Mouse (Mus musculus) left cerebral cortex, adult 18-20 months (tissue): Measurements from ENCODE around the gene Tmtc1. TPM values are rescaled to one million over a fixed set of nuclear protein-coding genes. Genes with fewer than 3 reads are reported as not detected.

Experiments
- DNase-seq, 2 experiments: peaks; one replicate each; pipeline ENCODE4 v3.0.0; 2021 to 2022; ENCODE audit warnings: low spot score in 2 of 2, mixed read lengths in 1 of 2
- long read RNA-seq, 2 experiments: library from polyadenylated mRNA; stranded (forward); transcript quantifications; one replicate each; pipeline ENCODE4 v2.0.0; 2021
- total RNA-seq, 2 experiments: library from RNA; stranded (reverse); gene quantifications; 2 replicates each; pipeline ENCODE4 v1.2.3; 2021

Tmtc1 gene
- total RNA-seq = 10 to 100 TPM; 52.2 to 54.7 TPM
- long read RNA-seq, experiment 1, full-length matches to known transcripts = 9 of 25 reads
- long read RNA-seq, experiment 1, partial matches to known transcripts = 9 of 25 reads
- long read RNA-seq, experiment 1, other reads (novel, unspliced or antisense) = 7 of 25 reads
- long read RNA-seq, experiment 2, full-length matches to known transcripts = 1 of 19 reads
- long read RNA-seq, experiment 2, partial matches to known transcripts = 6 of 19 reads
- long read RNA-seq, experiment 2, other reads (novel, unspliced or antisense) = 12 of 19 reads

DNA sequence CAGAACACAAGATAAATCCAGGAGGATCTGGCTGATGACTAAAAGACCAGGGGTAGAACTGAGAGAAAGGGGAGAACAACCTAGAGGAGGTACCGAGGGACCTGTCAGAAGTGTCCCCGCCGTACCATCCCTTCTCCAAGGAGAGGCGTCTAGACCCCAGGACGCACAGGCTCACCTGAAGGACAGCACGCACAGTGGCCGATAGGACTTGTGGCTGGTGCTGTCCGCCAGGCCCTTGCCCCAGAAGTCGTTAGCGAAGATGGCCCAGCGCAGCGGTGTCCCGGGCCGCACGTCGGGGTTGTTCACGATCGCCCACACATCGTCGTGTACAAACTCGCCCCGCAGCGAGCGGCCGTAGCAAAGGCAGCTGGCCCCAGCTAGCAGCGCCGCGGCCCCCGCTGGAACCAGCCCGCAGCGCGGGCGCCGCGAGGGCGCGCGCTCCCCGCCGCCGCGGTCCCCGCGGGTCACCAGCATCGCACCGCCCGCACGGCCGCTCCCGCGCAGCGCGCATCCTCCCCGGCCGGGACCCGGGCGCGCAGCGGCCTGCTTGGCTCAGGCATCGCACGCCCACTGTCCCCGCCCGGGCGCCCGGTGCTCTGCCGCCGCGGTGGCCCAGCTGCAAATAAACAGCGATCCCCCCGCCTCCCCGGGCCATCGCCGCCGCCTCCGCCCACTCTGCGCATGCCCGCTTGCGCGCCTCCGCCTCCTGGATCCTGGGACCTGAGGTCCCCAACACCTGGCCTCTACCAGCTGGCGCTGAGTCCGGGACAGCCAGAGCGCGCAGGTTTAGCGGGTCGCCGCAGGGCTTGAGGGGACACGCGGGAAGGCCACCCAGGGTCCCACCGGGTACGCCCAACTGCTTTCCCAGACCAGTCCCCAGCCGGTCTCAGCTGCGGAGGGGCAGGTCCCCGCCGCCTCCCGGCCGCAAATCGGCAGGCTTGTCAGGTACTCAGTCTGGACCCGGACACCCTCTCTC, at the start of gene Tmtc1:
TSS of gene Tmtc1 (minus strand) at position 664 of the 976 bp plus-strand sequence.
- DNase-seq = peak; percentile 67 to 72

DNA sequence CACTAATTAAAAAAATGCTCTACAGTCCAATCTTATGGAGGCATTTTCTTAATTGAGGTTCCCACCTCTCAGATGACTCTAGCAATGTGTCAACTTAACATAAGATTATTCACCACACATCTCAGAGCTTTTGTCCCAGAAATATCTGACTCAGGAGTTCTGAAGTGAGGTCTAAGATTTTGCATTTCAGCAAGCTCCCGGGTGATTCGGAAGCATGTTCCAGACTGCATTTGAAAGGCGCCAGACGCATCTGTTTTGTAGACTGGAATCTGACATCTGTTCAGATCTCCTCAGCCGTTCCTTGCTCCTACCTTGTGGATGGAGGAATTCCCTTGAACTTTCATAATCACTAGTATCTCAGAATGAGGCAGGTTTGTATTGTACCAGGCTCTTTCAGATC, 47.7 kb upstream of the Tmtc1 start:
- DNase-seq = no peak

DNA sequence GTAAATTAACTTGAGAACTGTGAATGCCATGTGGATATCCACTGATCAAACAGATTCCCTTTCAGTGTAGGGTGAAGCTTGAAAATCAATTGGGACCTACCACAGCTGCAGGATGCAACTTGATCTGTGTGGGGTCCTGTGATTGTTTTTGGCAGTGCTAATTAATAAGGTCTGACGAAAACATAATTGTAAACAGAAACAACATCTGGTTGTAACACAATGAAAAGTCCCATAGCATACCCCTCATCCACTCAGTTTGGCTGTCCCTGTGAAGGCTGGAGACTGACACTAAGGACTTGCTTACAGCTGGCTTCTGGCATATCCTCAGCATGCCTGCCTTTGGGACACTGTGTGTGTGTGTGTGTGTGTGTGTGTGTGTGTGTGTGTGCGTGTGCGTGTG, 42.6 kb upstream of the Tmtc1 start:
- DNase-seq = no peak

DNA sequence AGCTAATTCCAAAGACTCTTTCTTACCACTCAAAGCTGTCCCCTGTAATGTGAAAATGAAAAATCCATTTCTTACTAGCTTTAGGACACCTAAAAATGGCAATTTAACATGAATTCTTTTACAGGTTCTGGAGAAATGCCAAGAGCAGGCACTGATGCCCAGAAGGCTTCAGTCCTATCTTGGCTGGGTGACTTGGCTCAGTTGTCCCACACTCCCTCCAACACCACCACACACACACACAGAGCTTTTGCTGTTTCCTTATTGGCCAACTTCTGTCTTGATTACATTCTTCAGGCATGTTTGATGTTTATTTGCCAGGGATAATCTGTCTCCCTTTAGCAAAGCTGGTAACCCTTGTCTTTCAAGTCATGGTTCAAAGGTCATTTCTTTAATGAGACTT, 37.7 kb upstream of the Tmtc1 start:
- DNase-seq = no peak

DNA sequence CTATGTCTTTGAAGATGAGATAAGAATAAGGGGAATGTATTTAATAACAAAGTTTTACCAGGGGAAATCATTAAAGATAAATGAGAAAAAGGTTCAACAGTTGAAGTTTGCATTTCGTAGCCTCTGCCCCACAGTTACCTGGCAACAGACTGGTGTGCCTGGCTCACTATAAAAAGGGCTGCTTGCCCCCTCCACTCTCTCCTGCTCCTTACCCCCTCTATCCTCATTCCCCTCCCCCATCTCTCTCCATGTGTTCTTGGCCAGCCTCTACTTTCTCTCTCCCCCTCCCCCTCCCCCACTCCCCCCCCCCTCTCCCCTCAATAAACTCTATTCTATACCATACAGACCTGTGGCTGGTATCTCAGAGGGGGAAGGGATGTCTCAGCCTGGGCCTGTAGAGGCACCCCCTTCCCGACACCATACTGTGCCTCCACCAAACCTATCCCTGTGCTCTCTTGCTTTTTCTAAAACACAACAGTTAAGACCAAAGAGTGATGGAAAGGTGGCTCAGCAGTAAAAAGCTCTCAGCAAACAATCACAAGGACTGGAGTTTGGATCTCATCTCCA, 35.6 kb upstream of the Tmtc1 start:
- no peak for DNase-seq

DNA sequence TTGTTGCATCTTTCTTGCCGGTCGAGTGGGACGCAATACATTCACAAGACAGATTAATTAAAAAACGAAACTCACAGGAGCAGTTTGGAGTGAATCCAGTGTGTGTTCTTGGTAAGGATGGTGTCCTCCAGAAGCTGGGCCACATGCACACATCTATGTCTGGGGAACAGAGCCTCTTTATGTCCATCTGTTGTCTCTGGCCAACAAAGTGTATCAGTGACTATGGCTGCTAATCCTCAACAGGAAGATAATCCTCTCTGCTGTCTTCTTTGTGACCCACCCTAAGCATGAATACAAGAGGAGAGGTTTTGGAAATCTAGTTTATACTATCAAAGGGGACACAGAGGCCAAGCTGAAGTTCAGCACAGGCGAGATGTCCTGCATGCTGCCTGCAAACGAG, 34.2 kb upstream of the Tmtc1 start:
- DNase-seq = no peak

DNA sequence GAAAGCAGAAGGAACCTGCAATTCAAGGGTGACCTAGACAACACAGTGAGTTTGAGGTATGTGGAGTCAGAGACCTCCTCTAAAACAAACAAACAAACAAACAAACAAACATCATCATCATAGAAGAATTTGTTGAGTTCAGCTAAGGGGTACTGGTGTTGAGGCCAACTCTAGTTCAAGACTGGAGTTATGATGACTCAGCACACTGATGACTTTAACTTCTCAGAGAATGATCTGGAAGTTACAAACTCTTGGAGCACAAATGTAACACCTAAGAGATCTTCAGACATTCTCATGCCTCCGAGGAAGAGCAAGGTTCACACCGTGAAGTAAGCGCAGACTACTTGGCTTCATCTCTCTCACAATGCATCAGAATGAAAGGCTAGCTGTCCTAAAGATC, 28.1 kb upstream of the Tmtc1 start:
- DNase-seq = no peak

DNA sequence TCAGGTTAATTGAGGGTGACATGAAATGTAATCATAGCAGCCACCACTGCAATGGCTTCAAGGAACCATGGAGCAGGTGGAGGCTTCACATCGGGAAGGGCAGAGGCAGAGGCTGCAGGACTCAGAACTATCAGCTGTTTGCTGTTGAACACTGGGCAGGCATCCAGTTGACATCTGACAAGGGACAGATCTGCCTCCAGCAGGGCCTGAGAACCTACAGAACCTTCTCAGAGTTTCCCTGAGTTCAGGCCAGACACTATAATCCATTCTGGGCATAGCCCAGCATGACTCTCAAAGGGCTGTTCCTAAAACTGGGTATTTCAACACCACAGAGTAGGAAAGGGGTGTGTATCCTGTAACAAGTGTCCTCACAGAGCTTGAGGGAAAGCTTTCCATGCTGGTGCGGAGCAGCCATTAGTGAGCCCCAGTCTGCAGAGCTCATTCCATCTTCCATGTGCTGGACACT, 23.8 kb upstream of the Tmtc1 start:
- DNase-seq = no peak

DNA sequence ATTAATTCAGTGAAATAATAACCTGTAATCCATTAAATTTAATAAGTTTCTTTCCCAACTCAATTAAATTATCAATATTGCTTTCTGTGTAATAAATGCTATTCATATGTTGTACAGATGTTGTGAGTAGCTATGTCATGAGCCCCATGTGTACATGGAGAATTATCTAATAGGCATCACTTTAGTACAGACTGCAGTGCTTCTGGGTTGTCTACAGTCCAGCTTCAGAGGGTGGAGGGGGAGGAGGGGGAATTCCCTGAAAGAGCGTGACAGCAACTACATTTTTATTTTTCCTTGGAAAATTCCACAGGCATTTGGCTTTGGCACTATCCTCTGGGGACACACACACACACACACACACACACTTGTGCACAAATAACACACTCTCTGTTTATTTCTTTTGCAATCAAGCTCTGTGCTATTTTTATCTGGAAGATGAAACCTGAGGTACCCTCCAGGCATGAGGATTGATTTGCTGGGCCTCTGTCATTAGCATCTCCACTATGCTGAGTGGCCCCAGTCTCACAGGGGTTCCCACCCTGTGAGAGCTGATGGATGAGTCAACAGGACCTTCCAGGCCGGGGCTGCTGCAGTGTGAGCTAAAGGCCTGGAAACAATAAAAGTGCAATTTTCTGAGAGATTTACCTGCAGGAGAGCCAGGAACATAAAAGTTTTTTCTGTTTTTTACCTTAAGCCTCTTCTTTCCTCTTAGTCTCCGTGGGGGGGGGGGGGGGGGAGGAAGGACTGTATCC, 23.2 kb upstream of the Tmtc1 start:
- no peak for DNase-seq

DNA sequence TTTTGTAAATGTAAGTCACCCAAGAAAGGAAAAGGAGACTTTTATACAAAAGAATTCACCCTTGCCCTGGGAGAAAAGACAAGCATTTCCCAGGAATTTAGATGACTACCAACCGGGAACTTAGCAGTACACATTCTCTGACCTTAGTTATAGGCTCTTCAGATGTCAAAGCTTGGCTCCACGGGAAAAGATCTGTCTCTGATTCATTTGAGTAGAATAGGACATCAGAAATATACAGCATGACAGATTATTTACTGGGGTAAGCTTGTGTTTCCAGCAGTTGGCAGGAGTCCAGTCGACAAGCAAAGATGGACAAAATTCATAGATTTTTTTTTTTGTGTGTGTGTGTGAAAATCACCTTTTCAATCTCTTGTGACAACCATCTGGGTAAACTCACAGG, 15.4 kb upstream of the Tmtc1 start:
- DNase-seq = no peak

DNA sequence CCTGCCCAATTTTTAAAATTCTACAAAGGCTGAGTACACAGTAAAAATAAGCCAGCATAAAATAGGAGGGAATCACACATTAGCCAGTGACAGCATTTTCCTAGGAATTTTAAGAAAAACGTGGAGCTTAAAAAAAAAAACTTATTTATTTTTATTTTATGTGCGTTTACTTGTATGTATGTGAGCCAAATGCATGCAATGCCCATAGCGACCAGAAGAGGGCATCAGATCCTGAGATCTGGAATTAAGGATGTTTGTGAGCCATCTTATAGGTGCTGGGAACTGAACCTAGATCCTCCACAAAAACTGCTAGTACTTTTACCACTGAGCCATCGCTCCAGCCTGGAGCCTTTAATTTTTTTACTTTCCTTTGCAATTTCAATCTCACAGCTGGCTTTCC, 11.3 kb upstream of the Tmtc1 start:
- DNase-seq = no peak

DNA sequence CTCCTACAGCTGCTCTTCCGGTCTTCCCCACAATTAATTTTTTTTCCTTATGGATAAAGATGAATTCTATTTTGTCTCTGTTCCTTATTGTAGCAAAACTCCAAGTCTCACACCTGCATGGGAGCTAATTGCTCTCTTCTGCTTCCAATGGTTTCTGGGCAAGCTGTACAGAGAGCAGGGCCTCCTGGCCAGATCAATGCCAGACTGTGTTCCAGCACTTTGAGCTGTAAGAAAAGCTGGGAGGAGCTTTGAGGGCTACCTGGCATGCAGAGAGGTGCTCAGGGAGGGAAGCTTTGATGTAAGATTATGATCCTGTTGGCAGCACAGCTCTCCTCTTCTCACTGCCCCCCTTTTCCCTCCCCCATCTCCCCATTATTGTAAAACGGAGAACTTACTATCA, 10.6 kb upstream of the Tmtc1 start:
- no peak for DNase-seq

DNA sequence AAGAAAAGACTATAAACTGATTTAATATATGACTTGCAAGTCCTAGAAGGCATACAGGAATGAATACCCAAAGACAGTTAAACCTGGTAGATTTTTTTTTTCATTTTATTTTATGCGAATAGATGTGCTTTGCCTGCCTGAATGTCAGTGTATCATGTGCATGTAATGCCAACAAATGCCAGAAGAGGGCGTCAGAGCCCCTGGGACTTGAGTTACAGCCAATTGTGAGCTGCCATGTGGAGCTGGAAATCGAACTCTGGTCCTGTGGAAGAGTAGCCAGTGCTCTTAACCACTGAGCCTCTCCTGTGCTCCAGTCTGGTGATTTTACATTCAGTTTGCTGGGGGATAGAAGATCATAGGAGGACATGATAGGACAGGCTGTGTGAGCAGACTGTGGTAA, 4.0 kb upstream of the Tmtc1 start:
- DNase-seq = no peak

DNA sequence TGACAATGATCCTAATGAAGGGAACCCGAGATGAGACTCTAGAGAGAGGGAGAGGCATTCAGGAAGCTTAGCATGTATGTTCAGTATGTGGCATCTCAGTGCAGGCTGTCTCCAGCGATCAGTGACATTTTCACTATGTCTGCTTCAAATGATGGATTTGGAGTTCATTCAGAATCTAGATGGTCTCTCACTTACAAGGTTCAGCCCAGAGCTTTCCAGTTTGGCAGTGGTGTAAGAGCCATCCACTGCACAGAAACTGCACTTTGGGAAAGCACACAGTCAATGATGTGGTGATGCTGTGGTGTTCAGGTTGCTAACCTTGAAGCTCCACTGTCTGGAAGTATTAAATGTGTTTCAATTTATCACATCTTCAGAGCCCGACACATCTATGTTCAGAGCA, 1.9 kb upstream of the Tmtc1 start:
- no peak for DNase-seq

DNA sequence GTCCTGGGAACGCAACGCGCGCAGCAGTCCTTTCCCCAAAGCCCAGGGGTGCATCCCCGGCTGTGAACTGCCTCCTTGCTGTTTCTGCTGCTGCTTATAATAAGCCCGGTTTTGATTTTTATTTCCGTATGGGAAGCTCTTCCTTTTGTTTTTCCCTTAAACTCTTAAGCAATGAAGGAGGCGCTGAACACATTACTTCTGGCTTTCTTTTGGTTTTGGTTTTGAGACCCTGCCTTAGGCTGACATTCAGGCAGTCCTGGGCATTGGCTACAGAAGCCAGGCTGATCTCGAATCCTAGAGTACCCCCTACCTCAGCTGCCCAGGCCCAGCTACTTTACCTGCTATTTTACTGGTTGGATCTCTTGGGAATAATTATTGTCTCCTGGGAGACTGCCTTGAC, 607 bp upstream of the Tmtc1 start:
- no peak for DNase-seq

DNA sequence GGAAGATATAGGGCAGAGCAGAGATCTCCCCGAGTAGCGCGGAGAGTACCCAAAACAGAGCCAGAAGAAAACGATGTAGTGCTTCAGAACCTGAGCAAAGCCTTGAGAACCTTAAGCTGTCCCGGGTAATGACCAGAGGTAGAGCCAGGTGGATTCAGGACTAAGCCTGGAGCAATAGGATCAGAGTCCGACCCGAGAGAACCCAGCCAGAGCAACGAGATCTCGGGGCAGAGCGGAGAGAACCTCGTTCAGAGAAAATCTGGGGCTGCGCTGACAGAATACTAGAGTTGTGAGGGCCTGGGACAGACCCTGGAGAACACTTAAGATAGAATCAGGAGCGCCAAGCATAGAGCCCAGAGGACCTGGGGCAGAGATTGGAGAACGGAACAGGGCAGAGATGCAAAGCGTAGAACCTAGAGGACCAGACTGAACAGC, 881 bp downstream of the Tmtc1 start:
- DNase-seq = peak in 1 of 2 experiments; percentile 11

DNA sequence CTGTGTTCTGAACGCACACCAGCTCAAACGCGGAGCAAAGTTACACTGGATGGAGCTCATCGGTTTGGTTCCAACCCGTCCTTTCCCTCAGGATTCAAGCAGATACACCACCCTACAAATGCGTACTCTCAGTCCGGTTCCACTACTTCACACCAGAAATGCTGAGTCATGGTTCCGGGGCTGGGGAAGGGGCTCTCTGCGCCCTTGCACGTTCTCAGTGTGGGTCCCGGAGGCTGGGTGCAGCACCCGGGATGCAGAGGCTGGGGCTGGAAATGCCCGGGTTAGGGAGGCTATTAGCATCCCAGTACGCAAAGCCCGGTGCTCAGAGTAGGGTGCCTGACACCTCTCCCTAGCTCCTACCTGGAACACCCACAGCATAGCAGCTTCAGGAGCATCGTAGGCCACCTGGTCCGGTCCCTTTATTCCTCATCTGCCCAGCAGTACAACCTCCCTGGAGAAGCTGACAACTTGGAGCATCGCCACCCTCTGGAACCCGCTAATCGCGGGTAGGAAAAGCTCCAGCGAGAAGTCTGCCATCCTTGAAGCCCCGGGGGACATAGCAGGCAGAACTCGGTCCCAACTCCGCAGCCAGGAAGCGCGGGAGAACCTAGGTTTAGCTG, 1.4 kb downstream of the Tmtc1 start:
- peak; percentile 23 to 58 for DNase-seq

DNA sequence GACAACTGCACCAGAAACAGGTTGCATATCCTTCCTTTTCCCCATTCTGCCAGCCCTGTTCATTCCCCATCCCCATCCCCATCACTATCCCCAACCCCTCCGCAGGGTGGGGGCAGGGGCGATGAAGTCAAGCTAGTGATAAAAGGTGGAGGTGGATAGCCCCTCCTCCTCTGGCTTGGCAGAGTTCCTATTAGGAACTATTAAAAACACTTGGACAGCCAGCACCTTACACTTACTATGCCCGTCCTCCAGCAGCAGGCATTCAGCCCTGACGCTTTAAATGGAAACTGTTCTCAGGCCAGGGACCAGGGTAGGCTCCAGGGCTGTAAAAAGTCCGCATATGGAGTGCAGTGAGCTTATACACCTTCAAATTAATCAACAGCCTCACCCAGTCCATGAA, 2.3 kb downstream of the Tmtc1 start:
- DNase-seq = no peak

DNA sequence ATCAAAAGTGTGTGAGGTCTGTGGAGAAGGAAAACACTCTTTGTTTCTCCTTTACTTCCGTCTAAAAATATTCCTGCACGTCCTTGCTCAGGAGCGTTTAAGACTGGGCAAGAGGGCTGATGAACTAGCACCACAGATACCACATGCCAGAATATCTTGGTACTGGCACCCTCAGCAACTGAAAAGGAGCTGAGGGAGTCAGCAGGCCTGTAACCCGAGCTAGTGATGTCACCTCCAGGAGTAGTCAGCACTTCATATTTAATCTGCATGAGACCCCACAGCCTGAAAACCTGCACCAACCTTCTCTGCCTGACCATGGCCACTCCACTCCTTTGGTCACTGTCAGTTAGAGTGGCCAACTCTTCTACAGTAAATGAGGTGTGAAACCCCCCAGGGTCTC, 5.1 kb downstream of the Tmtc1 start:
- no peak for DNase-seq

DNA sequence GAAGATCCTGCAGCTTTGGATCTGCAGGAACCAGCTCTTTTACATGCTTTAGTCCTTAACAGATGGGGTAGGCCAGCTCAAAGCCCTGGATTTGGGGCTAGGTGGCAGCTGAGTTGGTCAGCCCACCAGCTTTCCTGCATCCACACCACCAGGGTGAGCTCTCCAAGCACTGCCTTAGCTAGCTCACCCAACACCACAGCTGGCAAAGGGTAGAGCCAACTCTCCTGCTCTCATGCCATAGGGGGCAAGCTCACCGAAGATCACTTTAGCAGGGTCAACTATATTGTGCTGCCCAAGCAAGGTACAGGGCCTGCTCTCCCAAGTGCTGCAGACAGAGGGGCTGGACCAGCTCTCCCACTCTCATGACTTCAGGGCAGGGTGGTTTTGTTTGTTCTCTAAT, 6.6 kb downstream of the Tmtc1 start:
- no peak for DNase-seq
